Mouse (Mus musculus): Measurements from ENCODE around the gene Tmem168.

GRCm38 (mm10) chr6:13630607-13631006, 22.7 kb upstream of the Tmem168 start:
- no peak for TF ChIP-seq POLR2A (IDR thresholded peaks at IDR 0.05; ENCODE audit: extremely low read depth, insufficient read depth, low read length)
- TF ChIP-seq CTCF (IDR thresholded peaks at IDR 0.05; ENCODE audit: low read depth, low read length) = no peak
